Mouse (Mus musculus): ENCODE measurements around the gene Mrto4. TPM values are rescaled to one million over a fixed set of nuclear protein-coding genes. Genes with fewer than 3 reads are reported as not detected.

Gene Mrto4
- polyA plus RNA-seq, 1 experiment from 2014 or later, result 19.6 TPM

GRCm38 (mm10) chr4:139373531-139373930, 21.2 kb upstream of the Mrto4 start:
- ChIA-PET CTCF (no interaction called here), POLR2A (no interaction called here)
- DNase-seq (ENCODE audit: low read depth, low spot score), result no peak
- no peak for TF ChIP-seq CTCF (IDR thresholded peaks at IDR 0.05)
- H3K27me3 ChIP-seq, result no peaks in the 10 kb centered on the region
- no peak for ATAC-seq
- in situ Hi-C loops (cut with MboI; ENCODE audit: low pct_unique_long_range_greater_than_20kb), result no loop called here

- in situ Hi-C loops (cut with MboI; ENCODE audit: low pct_unique_long_range_greater_than_20kb), result no loop called here
- TF ChIP-seq CTCF (IDR thresholded peaks at IDR 0.05), result no peak
- ChIA-PET CTCF (no interaction called here), POLR2A (no interaction called here)
- DNase-seq (ENCODE audit: low read depth, low spot score), result no peak
- H3K27me3 ChIP-seq, result no peaks in the 10 kb centered on the region
- no peak for ATAC-seq
These were observed 20.8 kb upstream of the Mrto4 start for GRCm38 (mm10) chr4:139373130-139373529.

DNA sequence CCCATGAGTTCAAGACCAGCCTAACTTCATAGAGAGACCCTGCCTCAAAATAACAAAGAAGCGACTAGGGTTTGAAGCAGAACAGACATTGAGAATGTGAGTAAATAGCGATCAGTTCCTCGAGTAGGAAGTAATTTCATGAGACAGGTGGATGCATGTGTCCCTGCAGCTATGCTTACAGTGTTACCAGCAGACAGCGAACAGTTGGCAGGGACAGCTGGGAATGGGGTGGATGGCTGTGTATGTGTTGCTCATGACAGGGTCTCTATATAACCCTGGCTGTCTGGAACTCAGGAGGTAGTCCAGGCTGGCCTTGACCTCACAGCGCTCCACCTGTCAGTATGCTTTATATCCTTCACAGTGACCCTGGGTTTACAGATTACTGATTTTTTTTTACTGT, 15.7 kb upstream of the Mrto4 start:
- in situ Hi-C loops (cut with MboI; ENCODE audit: low pct_unique_long_range_greater_than_20kb), result no loop called here
- ChIA-PET POLR2A (no interaction called here), CTCF (interaction anchor here (1.1 kb wide), 1 partner anchor 9 kb away, joined by 4 read pairs; no protein-coding TSS in a partner anchor)
- H3K27me3 ChIP-seq, result no peaks in the 10 kb centered on the region
- ATAC-seq, result no peak
- no peak for DNase-seq (ENCODE audit: low read depth, low spot score)
- TF ChIP-seq CTCF (IDR thresholded peaks at IDR 0.05), result no peak

GRCm38 (mm10) chr4:139367336-139367735, 15.0 kb upstream of the Mrto4 start:
- TF ChIP-seq CTCF (IDR thresholded peaks at IDR 0.05), result no peak
- H3K27me3 ChIP-seq, result no peaks in the 10 kb centered on the region
- in situ Hi-C loops (cut with MboI; ENCODE audit: low pct_unique_long_range_greater_than_20kb), result no loop called here
- CTCF ChIA-PET, result interaction anchor here (1.1 kb wide), 2 partner anchors 9 to 37 kb away, joined by 4 read pairs; no protein-coding TSS in a partner anchor
- ATAC-seq, result no peak
- DNase-seq (ENCODE audit: low read depth, low spot score), result no peak
- POLR2A ChIA-PET, result no interaction called here

DNA sequence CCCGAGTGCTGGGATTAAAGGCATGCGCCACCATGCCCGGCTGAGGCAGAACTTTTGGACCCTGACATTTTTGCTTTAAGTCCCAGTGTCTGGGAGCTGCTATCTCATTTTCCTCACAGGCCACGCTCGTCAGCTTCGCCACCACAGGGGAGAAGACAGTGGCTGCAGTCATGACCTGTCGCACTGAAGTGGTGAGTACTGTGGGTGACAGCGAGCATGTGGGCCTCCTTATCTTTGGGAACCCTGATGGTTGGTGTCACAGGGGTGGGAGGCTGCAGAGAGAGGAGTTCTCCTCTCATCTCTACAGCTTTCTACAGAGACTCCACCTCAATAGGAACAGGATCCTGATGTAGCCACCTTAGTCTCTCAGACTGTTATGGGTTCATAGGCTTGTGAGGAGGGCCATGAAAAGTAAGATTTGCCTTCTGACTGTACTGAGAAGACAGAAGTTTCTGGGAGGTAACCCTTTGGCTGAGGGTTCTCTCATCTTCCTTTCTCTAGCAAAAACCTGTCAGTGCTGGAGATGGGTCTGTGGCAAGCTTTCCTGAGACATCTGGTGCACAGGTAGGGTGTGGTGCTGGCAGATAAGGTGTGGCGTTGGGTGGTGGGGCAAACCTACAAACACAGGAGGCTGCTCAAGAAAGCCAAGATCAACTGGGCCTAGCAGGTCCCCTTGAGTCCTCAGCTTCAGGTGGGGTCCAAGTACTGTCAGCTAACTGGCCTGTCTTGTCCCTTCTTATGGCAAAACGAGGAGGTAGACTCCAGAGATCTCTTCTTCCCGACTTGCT, 8.6 kb upstream of the Mrto4 start:
- H3K27me3 ChIP-seq, result no peaks in the 10 kb centered on the region
- ATAC-seq (no peak), DNase-seq (ENCODE audit: low read depth, low spot score) (no peak)
- POLR2A ChIA-PET, result interaction anchor here (0.9 kb wide), 1 partner anchor 9 kb away, joined by 4 read pairs; the partner anchor contains the start of genes Emc1, Mrto4 and Ubr4
- TF ChIP-seq CTCF (IDR thresholded peaks at IDR 0.05), result no peak
- in situ Hi-C loops (cut with MboI; ENCODE audit: low pct_unique_long_range_greater_than_20kb), result no loop called here
- CTCF ChIA-PET, result no interaction called here

- no peak for DNase-seq (ENCODE audit: low read depth, low spot score)
- CTCF ChIA-PET, result no interaction called here
- POLR2A ChIA-PET, result interaction anchor here (0.7 kb wide), 1 partner anchor 94 kb away, joined by 3 read pairs; no protein-coding TSS in a partner anchor
- in situ Hi-C loops (cut with MboI; ENCODE audit: low pct_unique_long_range_greater_than_20kb), result loop anchor here (10.0 kb wide), 1 partner anchor 62 kb away; no protein-coding TSS in a partner anchor
- no peaks in the 10 kb centered on the region for H3K27me3 ChIP-seq
- TF ChIP-seq CTCF (IDR thresholded peaks at IDR 0.05), result no peak
- no peak for ATAC-seq
These were observed 4.8 kb upstream of the Mrto4 start for GRCm38 (mm10) chr4:139357211-139357610.

GRCm38 (mm10) chr4:139352832-139353231, 456 bp upstream of the Mrto4 start:
- no peak for DNase-seq (ENCODE audit: low read depth, low spot score)
- ChIA-PET POLR2A (no interaction called here), CTCF (no interaction called here)
- TF ChIP-seq CTCF (IDR thresholded peaks at IDR 0.05), result no peak
- no peaks in the 10 kb centered on the region for H3K27me3 ChIP-seq
- ATAC-seq, result no peak
- in situ Hi-C loops (cut with MboI; ENCODE audit: low pct_unique_long_range_greater_than_20kb), result loop anchor here (10.0 kb wide), 1 partner anchor 58 kb away; no protein-coding TSS in a partner anchor

GRCm38 (mm10) chr4:139345416-139346019, 6.9 kb downstream of the Mrto4 start:
- POLR2A ChIA-PET, result no interaction called here
- no peak for ATAC-seq
- CTCF ChIA-PET, result no interaction called here

GRCm38 (mm10) chr4:139343718-139344117, 8.7 kb downstream of the Mrto4 start:
- in situ Hi-C loops (cut with MboI; ENCODE audit: low pct_unique_long_range_greater_than_20kb), result no loop called here
- ChIA-PET CTCF (no interaction called here), POLR2A (no interaction called here)
- ATAC-seq (no peak), DNase-seq (ENCODE audit: low read depth, low spot score) (no peak)
- TF ChIP-seq CTCF (IDR thresholded peaks at IDR 0.05), result no peak
- no peaks in the 10 kb centered on the region for H3K27me3 ChIP-seq

More at GRCm38 (mm10) chr4:139345416-139346019, 6.9 kb downstream of the Mrto4 start:
- in situ Hi-C loops (cut with MboI; ENCODE audit: low pct_unique_long_range_greater_than_20kb), result no loop called here
- no peaks in the 10 kb centered on the region for H3K27me3 ChIP-seq
- no peak for DNase-seq (ENCODE audit: low read depth, low spot score)
- no peak for TF ChIP-seq CTCF (IDR thresholded peaks at IDR 0.05)

DNA sequence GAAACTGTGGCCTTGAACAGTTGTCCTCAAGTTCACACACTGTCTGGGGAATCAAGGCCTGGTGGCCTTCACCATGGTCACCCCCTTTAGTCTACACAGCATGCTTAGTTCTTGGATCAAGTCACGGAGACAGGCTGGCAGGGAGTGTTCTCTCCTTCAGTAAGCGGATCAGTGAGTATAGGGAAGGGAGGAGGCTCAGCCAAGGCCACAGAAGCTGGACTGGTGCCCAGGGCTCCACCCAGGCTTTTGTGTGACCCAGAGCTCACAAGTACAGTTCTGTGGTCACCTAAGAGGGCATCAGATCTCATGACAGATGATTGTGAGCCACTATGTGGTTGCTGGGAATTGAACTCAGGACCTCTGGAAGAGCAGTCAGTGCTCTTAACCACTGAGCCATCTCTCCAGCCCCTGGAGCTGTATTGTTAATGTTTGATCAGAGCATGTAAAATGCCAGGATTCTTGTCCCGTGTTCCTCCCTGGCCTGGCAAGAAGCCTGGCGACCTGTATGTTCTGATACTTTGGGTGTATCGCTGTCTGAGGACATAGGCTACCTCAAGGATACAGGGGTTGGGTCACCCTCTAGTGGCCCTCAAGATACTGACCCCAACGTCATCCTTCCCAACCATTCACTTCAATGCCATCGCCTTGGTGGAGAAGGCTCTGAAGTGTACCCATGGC, 10.7 kb downstream of the Mrto4 start:
- H3K27me3 ChIP-seq, result no peaks in the 10 kb centered on the region
- no peak for TF ChIP-seq CTCF (IDR thresholded peaks at IDR 0.05)
- DNase-seq (ENCODE audit: low read depth, low spot score) (no peak), ATAC-seq (no peak)
- POLR2A ChIA-PET, result no interaction called here
- in situ Hi-C loops (cut with MboI; ENCODE audit: low pct_unique_long_range_greater_than_20kb), result no loop called here
- CTCF ChIA-PET, result no interaction called here

- in situ Hi-C loops (cut with MboI; ENCODE audit: low pct_unique_long_range_greater_than_20kb), result no loop called here
These were observed 11.5 kb downstream of the Mrto4 start for GRCm38 (mm10) chr4:139340835-139341234.

More at GRCm38 (mm10) chr4:139340835-139341234, 11.5 kb downstream of the Mrto4 start:
- H3K27me3 ChIP-seq, result no peaks in the 10 kb centered on the region
- ATAC-seq (no peak), DNase-seq (ENCODE audit: low read depth, low spot score) (no peak)
- CTCF ChIA-PET, result interaction anchor here (0.9 kb wide), 1 partner anchor 10 kb away, joined by 3 read pairs; no protein-coding TSS in a partner anchor
- POLR2A ChIA-PET, result interaction anchor here (0.6 kb wide), 1 partner anchor 29 kb away, joined by 3 read pairs; no protein-coding TSS in a partner anchor
- TF ChIP-seq CTCF (IDR thresholded peaks at IDR 0.05), result no peak
